Mouse (Mus musculus): ENCODE results near the gene Frmd5. TPM values are rescaled to one million over a fixed set of nuclear protein-coding genes. Genes with fewer than 3 reads are reported as not detected.

Gene Frmd5
- polyA plus RNA-seq (2012; rRNA removed) = 0.78 and 1.9 TPM in 2 replicates

DNA sequence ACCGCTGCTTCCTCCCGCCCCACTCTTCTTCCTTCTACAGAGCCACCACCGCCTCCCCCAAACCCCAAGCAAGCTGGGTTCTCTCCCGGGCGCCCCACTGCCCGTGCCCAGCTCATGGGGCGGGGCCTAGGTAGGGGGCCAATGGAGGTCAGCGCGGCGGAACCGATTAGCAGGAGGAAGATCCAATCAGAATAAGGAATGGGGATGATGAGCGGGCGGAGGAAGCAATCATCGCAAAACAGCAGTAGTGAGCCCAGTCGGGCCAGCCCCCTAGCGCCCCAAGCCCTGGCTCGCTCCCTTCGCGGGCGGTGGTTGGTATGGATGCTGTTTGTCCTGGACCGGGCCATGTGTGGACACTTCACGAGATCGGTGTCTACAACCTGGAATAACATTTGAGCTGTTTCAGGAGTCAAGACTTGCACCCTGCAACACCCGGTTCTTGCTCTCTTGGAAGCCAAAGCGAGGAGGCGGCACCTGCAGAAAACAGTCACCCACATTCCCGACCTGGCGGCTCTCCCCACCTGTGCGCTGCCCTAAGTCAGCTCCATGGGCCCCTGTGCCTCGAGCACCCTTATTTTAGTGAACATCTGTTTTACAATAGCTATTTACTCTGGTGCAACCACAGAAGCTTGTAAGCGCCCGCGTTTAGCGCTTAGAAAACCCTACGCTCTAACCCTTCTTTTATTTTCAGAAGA, at the start of gene Frmd5:
Frmd5 (minus strand) TSS at position 129 of the 695 bp plus-strand sequence.

DNA sequence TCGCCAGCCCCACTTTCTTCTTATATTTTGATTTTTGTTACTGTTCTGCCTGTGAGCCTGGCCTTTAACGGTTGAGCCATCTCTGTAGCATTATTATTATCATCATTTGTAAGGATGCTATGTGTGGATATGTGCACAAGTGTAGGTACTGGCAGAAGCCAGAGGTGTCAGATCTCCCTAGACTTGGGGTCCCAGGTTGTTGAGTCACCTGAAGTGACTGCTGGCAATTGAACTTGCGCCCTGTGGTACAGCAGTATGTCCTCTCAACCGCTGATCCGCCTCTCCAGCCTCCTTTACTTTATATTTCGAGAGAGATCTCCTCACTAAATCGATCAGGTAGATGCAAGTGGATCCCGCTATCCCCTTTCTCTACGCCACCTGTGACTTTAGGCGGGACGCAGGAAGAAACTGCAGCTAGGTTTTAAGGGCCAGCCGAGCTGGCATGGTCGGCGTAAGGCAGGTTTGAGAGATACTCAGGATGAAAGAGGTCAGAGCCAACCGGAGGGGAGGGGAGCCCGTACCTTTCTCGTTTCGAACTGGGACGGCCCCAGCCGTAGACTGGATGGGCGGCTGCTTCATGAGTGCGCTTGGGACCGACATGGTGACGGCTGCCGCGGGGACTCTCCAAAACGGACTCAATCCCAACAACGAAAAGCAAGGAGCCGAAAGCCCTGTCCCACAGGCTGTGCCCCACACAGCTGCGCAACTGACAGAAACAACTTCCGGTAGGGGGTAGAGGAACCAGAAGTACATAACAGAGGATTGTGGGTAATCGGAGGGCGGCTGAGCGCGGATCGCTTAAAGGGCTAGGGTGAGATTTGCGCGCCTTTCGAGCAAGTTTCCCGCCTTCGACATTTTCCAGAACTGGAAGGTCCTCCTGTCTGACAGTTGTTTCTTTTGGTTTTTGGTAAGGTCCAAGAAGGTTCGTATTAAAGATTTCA, 300.7 kb downstream of the Frmd5 start, which contains the start of the genes Mfap1a and Wdr76:
Mfap1a (minus strand) TSS at position 724 of the 941 bp plus-strand sequence.
Wdr76 (plus strand) TSS at position 782 of the 941 bp plus-strand sequence.

Other genes with a start within 250 kb of the Frmd5 start
- 11.7 and 14.1 TPM in 2 replicates for gene Casc4, start 59.9 kb upstream of the Frmd5 start, polyA plus RNA-seq (2012; rRNA removed)
- gene Ctdspl2, start 148.9 kb upstream of the Frmd5 start, polyA plus RNA-seq (2012; rRNA removed) = 2.2 and 3.6 TPM in 2 replicates
- gene Mageb3, start 149.0 kb upstream of the Frmd5 start, polyA plus RNA-seq (2012; rRNA removed) = not detected in 2 replicates
- 3.3 and 4.7 TPM in 2 replicates for gene Eif3j1, start 221.5 kb upstream of the Frmd5 start, polyA plus RNA-seq (2012; rRNA removed)

Measured in colon, adult 2 months (tissue).